Mouse (Mus musculus): ENCODE data around the gene Slc6a6. TPM values are rescaled to one million over a fixed set of nuclear protein-coding genes. Genes with fewer than 3 reads are reported as not detected.

Slc6a6 gene
- polyA plus RNA-seq, 1 experiment from 2014 or later = 40.8 TPM

- DNase-seq (ENCODE audit: low spot score) (peak; percentile 64), ATAC-seq (ENCODE audit: low read depth) (peak; percentile 85)
- no peak overlapping the region for H3K4me3 ChIP-seq (ENCODE audit: low read depth, low read length)
- WGBS = 78% methylated on average over 11 of the region's 11 CpGs
- H3K27ac ChIP-seq (replicated peaks; ENCODE audit: low read depth, low read length) = 0 out of 2 replicates have a peak overlapping the region, but pooled peaks have one; percentile 21
- H3K27me3 ChIP-seq (replicated peaks; ENCODE audit: control insufficient read depth, insufficient read depth, low read length) = no peaks in the 10 kb centered on the region
- H3K4me1 ChIP-seq (ENCODE audit: control insufficient read depth, insufficient read depth, low read length) = peaks cover 6% of the 10 kb centered on the region
- peaks cover 41% of the 10 kb centered on the region for H3K36me3 ChIP-seq (ENCODE audit: control insufficient read depth, insufficient read depth, low read length)
- H3K9ac ChIP-seq (ENCODE audit: low read depth, low read length) = no peak overlapping the region
- no peaks in the 10 kb centered on the region for H3K9me3 ChIP-seq (ENCODE audit: control insufficient read depth, low read length)
- no peak overlapping the region for H3K4me2 ChIP-seq (ENCODE audit: low read depth, low read length)
Observed at GRCm38 (mm10) chr6:91707886-91708564, 24.2 kb downstream of the Slc6a6 start.

- Histone ChIP-seq H3K9ac (ENCODE audit: low read depth, low read length) (no peak overlapping the region), H3K27ac (replicated peaks; ENCODE audit: low read depth, low read length) (no peak overlapping the region), H3K4me1 (ENCODE audit: control insufficient read depth, insufficient read depth, low read length) (peaks cover 14% of the 10 kb centered on the region), H3K4me3 (ENCODE audit: low read depth, low read length) (no peak overlapping the region), H3K27me3 (replicated peaks; ENCODE audit: control insufficient read depth, insufficient read depth, low read length) (no peaks in the 10 kb centered on the region), H3K9me3 (ENCODE audit: control insufficient read depth, low read length) (no peaks in the 10 kb centered on the region), H3K4me2 (ENCODE audit: low read depth, low read length) (no peak overlapping the region), H3K36me3 (ENCODE audit: control insufficient read depth, insufficient read depth, low read length) (peaks cover 32% of the 10 kb centered on the region)
- WGBS = 100% methylated on average over 1 of the region's 2 CpGs
- ATAC-seq (ENCODE audit: low read depth) = no peak
- no peak for DNase-seq (ENCODE audit: low spot score)
Observed at GRCm38 (mm10) chr6:91708919-91709318, 25.1 kb downstream of the Slc6a6 start.

- H3K4me2 ChIP-seq (ENCODE audit: low read depth, low read length) = no peak overlapping the region
- 60% methylated on average over 6 of the region's 6 CpGs for WGBS
- H3K36me3 ChIP-seq (ENCODE audit: control insufficient read depth, insufficient read depth, low read length) = peaks cover 31% of the 10 kb centered on the region
- no peak for ATAC-seq (ENCODE audit: low read depth)
- H3K9ac ChIP-seq (ENCODE audit: low read depth, low read length) = no peak overlapping the region
- no peaks in the 10 kb centered on the region for H3K9me3 ChIP-seq (ENCODE audit: control insufficient read depth, low read length)
- no peak overlapping the region for H3K27ac ChIP-seq (replicated peaks; ENCODE audit: low read depth, low read length)
- H3K4me1 ChIP-seq (ENCODE audit: control insufficient read depth, insufficient read depth, low read length) = peaks cover 14% of the 10 kb centered on the region
- H3K4me3 ChIP-seq (ENCODE audit: low read depth, low read length) = no peak overlapping the region
- peak; percentile 19 for DNase-seq (ENCODE audit: low spot score)
- H3K27me3 ChIP-seq (replicated peaks; ENCODE audit: control insufficient read depth, insufficient read depth, low read length) = no peaks in the 10 kb centered on the region
Observed at GRCm38 (mm10) chr6:91710345-91710930, 26.6 kb downstream of the Slc6a6 start.

- Histone ChIP-seq H3K27me3 (replicated peaks; ENCODE audit: control insufficient read depth, insufficient read depth, low read length) (no peaks in the 10 kb centered on the region), H3K4me3 (ENCODE audit: low read depth, low read length) (no peak overlapping the region), H3K9ac (ENCODE audit: low read depth, low read length) (peak overlapping the region; percentile 19; the same call in 1 of the 2 replicates), H3K4me2 (ENCODE audit: low read depth, low read length) (no peak overlapping the region), H3K36me3 (ENCODE audit: control insufficient read depth, insufficient read depth, low read length) (peaks cover 39% of the 10 kb centered on the region), H3K4me1 (ENCODE audit: control insufficient read depth, insufficient read depth, low read length) (peaks cover 14% of the 10 kb centered on the region), H3K9me3 (ENCODE audit: control insufficient read depth, low read length) (no peaks in the 10 kb centered on the region), H3K27ac (replicated peaks; ENCODE audit: low read depth, low read length) (peak overlapping the region; percentile 63; the same call in 1 of the 2 replicates)
- ATAC-seq (ENCODE audit: low read depth) (no peak), DNase-seq (ENCODE audit: low spot score) (no peak)
- WGBS = 24% methylated on average over 4 of the region's 4 CpGs
Observed at GRCm38 (mm10) chr6:91712097-91712854, 28.4 kb downstream of the Slc6a6 start.

GRCm38 (mm10) chr6:91712855-91713331 is 29.0 kb downstream of the Slc6a6 start:
- peak; percentile 63 for DNase-seq (ENCODE audit: low spot score)
- 27% methylated on average over 4 of the region's 10 CpGs for WGBS

GRCm38 (mm10) chr6:91713370-91713896 is 29.6 kb downstream of the Slc6a6 start:
- Histone ChIP-seq H3K27ac (replicated peaks; ENCODE audit: low read depth, low read length) (peak overlapping the region; percentile 63; the same call in 1 of the 2 replicates), H3K4me2 (ENCODE audit: low read depth, low read length) (no peak overlapping the region), H3K27me3 (replicated peaks; ENCODE audit: control insufficient read depth, insufficient read depth, low read length) (no peaks in the 10 kb centered on the region), H3K36me3 (ENCODE audit: control insufficient read depth, insufficient read depth, low read length) (peaks cover 34% of the 10 kb centered on the region), H3K9me3 (ENCODE audit: control insufficient read depth, low read length) (no peaks in the 10 kb centered on the region), H3K4me3 (ENCODE audit: low read depth, low read length) (no peak overlapping the region), H3K4me1 (ENCODE audit: control insufficient read depth, insufficient read depth, low read length) (peaks cover 18% of the 10 kb centered on the region), H3K9ac (ENCODE audit: low read depth, low read length) (peak overlapping the region; percentile 19; the same call in 1 of the 2 replicates)
- ATAC-seq (ENCODE audit: low read depth) = no peak
- peak; percentile 53 for DNase-seq (ENCODE audit: low spot score)
- WGBS = 7% methylated on average over 5 of the region's 5 CpGs

More at GRCm38 (mm10) chr6:91712855-91713331, 29.0 kb downstream of the Slc6a6 start:
- Histone ChIP-seq H3K27ac (replicated peaks; ENCODE audit: low read depth, low read length) (peak overlapping the region; percentile 63; the same call in 1 of the 2 replicates), H3K9ac (ENCODE audit: low read depth, low read length) (peak overlapping the region; percentile 19; the same call in 1 of the 2 replicates), H3K4me1 (ENCODE audit: control insufficient read depth, insufficient read depth, low read length) (peaks cover 14% of the 10 kb centered on the region), H3K4me2 (ENCODE audit: low read depth, low read length) (no peak overlapping the region), H3K27me3 (replicated peaks; ENCODE audit: control insufficient read depth, insufficient read depth, low read length) (no peaks in the 10 kb centered on the region), H3K36me3 (ENCODE audit: control insufficient read depth, insufficient read depth, low read length) (peaks cover 38% of the 10 kb centered on the region), H3K9me3 (ENCODE audit: control insufficient read depth, low read length) (no peaks in the 10 kb centered on the region), H3K4me3 (ENCODE audit: low read depth, low read length) (no peak overlapping the region)
- ATAC-seq (ENCODE audit: low read depth) = peak; percentile 34

- WGBS = 84% methylated on average over 8 of the region's 8 CpGs
- H3K27ac ChIP-seq (replicated peaks; ENCODE audit: low read depth, low read length) = no peak overlapping the region
Observed at GRCm38 (mm10) chr6:91715023-91715422, 31.2 kb downstream of the Slc6a6 start.

More at GRCm38 (mm10) chr6:91715023-91715422, 31.2 kb downstream of the Slc6a6 start:
- Histone ChIP-seq H3K4me3 (ENCODE audit: low read depth, low read length) (no peak overlapping the region), H3K4me1 (ENCODE audit: control insufficient read depth, insufficient read depth, low read length) (peaks cover 33% of the 10 kb centered on the region), H3K9ac (ENCODE audit: low read depth, low read length) (no peak overlapping the region), H3K36me3 (ENCODE audit: control insufficient read depth, insufficient read depth, low read length) (peaks cover 28% of the 10 kb centered on the region), H3K4me2 (ENCODE audit: low read depth, low read length) (no peak overlapping the region), H3K27me3 (replicated peaks; ENCODE audit: control insufficient read depth, insufficient read depth, low read length) (no peaks in the 10 kb centered on the region), H3K9me3 (ENCODE audit: control insufficient read depth, low read length) (no peaks in the 10 kb centered on the region)
- DNase-seq (ENCODE audit: low spot score) (no peak), ATAC-seq (ENCODE audit: low read depth) (no peak)

Data from embryonic facial prominence, embryonic 14.5 days (tissue).